ENCODE assay signal across 1 mouse cellular context in genomic region chr10:82127850-82128401, GRCm38 (mm10).
A peak's percentile ranks its signal among the peaks of the same experiment; 100 is the strongest.
TF ChIP-seq lines count a peak whose summit lies in the region.

Gene AU041133, plus strand, starts transcription at chr10:82128013.

TF ChIP-seq in CH12.LX, 34 proteins besides CTCF, POLR2A, EP300 and RAD21 (continued from another document):
- no peak for TF ChIP-seq GABPA (IDR thresholded peaks at IDR 0.05; ENCODE audit: insufficient replicate concordance, low read depth, low read length)
- peak; percentile 19; the same call in 1 of the 2 replicates for TF ChIP-seq MYC (IDR thresholded peaks at IDR 0.05; ENCODE audit: low read depth, low read length)
- no peak for TF ChIP-seq USF1 (IDR thresholded peaks at IDR 0.05; ENCODE audit: low read depth, low read length)
- peak; percentile 57 for TF ChIP-seq SIN3A (IDR thresholded peaks at IDR 0.05; ENCODE audit: low read length)
- TF ChIP-seq HCFC1 (IDR thresholded peaks at IDR 0.05; ENCODE audit: low read depth, low read length), result peak; percentile 68
- TF ChIP-seq ETS1 (conservative IDR thresholded peaks at IDR 0.05; ENCODE audit: low read depth, low read length), result no peak
- TF ChIP-seq ZMIZ1 (IDR thresholded peaks at IDR 0.05; ENCODE audit: low read depth, low read length), result peak; percentile 86
- TF ChIP-seq MAX (IDR thresholded peaks at IDR 0.05; ENCODE audit: low read length), result no peak; the same call in none of the 2 replicates
- TF ChIP-seq TCF12 (IDR thresholded peaks at IDR 0.05; ENCODE audit: low read depth, low read length), result peak; percentile 69; the same call in 1 of the 2 replicates
- no peak for TF ChIP-seq BHLHE40 (IDR thresholded peaks at IDR 0.05; ENCODE audit: low read depth, low read length)
- TF ChIP-seq IRF4 (IDR thresholded peaks at IDR 0.05; ENCODE audit: low read depth, low read length), result peak; percentile 30
- no peak for TF ChIP-seq KAT2A (IDR thresholded peaks at IDR 0.05; ENCODE audit: insufficient replicate concordance, low read length)
